Mouse (Mus musculus): ENCODE data around the gene Mrrf.
"Not testable (repeated sequence)": the region's sequence is repeated elsewhere in the genome, so short reads cannot be mapped to it uniquely, and the experiment has no call there.

The Mrrf gene

DNA sequence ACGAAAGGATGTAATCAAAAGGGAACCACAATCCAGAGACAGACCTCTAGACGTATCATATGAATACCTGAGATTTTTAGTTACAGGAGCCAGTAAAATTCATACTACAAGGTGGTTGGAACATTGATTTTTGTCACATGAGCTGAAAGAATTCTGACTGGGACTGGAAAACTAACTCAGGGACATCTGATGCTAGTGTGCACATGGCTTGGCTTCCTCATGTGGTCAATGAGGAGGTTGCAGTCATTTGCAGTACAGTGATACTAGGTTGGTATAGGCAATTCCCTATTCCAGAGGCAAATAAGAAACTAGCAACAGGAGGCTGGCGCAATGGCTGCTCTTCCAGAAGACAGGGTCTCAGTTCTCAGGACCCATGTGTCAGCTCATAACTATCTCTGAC is 23.6 kb upstream of the Mrrf start:
- in situ Hi-C loops (cut with MboI; ENCODE audit: low pct_unique_long_range_greater_than_20kb in 1 of 2, low sequenced_read_pairs in 2 of 2, unreplicated experiment in 1 of 2): no loop called here

DNA sequence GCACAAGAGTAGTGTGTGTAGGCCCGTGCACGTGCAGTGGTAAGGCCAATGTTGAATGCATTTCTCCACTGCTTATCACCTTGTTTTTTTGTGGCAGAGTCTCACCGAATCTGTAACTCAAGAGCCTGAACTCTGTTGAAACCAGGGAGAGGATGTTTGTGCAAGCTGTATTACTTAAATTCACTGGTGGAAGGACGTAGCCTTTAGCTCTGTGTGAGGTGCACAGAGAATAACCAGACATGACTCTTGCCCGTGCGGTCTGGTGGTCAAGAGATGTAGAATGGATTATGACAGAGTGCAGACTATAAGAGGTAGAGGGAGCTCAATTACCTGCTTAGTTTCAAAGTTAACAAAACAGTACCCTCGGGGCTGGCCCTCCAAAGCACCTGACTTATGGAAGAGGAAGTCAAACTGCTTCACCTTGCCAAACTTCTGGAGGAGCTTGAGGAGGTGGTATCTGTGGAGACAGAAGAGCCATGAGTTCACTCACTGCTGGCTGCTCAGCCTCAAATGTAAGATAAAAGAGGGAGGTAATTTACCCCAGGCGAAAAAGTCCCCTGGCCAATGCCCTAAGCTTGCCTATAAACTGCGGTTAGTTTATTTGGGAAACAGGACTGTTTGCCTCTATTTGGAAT is 9.3 kb upstream of the Mrrf start:
- in situ Hi-C loops (cut with MboI; ENCODE audit: low pct_unique_long_range_greater_than_20kb in 1 of 2, low sequenced_read_pairs in 2 of 2, unreplicated experiment in 1 of 2): no loop called here

DNA sequence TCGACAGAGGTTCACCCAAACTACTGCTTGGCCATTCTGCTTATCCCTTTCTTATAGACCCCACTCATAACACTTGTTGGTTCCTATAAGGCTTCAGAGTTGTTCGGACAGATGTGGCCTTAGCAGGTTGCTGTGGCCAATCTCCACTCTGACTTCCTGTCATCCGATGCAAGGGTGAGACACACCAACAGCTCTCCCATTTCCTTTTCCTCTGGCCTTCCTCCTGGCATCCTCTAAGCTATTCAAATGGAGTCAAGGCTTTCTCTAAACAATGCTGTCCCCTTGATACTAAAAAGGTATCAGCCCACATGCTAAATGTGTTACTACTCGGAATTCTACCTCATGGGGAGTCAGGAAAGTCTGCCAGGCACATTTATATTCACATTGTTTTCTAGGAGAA is 8.2 kb upstream of the Mrrf start:
- in situ Hi-C loops (cut with MboI; ENCODE audit: low pct_unique_long_range_greater_than_20kb in 1 of 2, low sequenced_read_pairs in 2 of 2, unreplicated experiment in 1 of 2): no loop called here

DNA sequence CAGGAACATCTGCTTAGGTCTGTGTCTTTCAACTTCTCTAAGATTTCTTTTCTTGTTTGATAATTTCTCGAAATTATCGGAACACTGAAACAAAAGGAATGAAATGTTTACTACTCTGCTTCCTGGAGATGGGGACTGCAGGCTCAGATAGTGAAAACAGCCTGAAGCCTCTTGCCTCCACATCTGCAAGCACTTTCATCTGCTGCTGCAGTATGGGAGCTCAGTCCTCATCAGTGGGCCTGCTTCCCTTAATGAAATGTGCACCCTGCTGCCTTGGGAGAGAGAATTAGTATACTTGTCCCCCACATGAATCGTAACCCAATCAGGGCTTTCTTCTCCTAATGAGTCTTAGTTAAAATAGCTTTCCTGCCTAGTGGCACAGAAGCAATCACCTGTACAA is 7.1 kb upstream of the Mrrf start:
- in situ Hi-C loops (cut with MboI; ENCODE audit: low pct_unique_long_range_greater_than_20kb in 1 of 2, low sequenced_read_pairs in 2 of 2, unreplicated experiment in 1 of 2): no loop called here

DNA sequence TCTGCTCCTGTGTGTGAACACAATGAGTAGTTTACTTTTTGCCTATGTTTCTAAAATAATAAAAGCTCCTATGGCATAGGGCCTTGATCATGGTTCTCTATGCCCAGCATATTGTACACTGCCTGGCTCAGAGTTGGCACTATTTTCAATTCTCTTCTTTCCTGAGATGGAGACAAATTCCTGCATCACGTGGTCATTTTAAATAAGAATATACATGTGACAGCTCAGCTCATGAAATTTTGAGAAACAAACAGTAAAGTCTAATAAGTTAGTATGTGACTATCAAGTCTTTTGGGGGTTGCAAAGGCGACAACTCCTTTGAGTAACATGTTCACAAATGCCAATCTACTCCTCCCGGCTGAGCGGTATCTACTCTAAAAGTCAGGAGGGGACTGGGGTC is 302 bp upstream of the Mrrf start:
- in situ Hi-C loops (cut with MboI; ENCODE audit: low pct_unique_long_range_greater_than_20kb in 1 of 2, low sequenced_read_pairs in 2 of 2, unreplicated experiment in 1 of 2): no loop called here

DNA sequence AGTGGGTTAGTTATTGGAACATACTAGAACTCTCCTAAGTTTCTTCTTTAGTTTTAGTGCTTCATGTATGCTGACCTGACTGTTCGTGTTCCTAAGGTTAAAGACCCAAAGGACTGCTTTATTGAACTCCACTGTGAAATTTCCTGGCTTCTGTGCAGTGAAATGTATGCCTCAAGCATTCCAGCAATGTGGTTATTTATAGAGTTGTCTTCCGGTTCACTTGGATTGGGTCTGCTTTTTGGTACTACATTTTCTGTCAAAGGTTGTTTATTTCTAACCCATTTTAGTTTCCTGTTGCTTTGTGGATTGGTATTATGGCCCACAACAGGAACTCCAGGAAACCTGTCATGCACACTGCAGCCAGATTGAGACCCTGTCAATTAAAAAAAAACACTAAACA is 2.9 kb downstream of the Mrrf start:
- in situ Hi-C loops (cut with MboI; ENCODE audit: low pct_unique_long_range_greater_than_20kb in 1 of 2, low sequenced_read_pairs in 2 of 2, unreplicated experiment in 1 of 2): no loop called here

DNA sequence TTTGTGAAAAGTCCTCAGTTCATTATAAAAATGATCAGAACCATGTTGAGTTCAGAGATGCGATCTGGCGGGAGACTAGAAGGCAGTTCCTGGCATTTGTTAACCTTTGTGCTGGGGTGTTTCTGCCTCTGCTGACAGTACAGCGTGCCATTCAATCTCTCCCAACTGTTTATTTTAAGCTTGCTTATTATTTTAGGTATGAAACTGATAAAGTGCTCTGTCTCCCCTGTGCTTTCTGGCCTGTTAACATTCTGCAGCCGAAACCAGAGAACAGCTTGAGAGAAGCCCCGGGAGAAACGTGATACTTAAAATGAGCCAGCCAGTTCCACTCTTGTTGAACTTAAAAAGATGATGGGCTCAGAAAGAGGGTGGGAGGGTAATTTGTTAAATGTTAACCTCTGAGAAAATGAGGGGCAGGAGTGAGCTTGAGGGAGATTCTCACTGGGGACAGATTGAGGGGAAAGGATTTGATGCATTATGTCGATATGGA is 12.7 kb downstream of the Mrrf start:
- in situ Hi-C loops (cut with MboI; ENCODE audit: low pct_unique_long_range_greater_than_20kb in 1 of 2, low sequenced_read_pairs in 2 of 2, unreplicated experiment in 1 of 2): no loop called here

DNA sequence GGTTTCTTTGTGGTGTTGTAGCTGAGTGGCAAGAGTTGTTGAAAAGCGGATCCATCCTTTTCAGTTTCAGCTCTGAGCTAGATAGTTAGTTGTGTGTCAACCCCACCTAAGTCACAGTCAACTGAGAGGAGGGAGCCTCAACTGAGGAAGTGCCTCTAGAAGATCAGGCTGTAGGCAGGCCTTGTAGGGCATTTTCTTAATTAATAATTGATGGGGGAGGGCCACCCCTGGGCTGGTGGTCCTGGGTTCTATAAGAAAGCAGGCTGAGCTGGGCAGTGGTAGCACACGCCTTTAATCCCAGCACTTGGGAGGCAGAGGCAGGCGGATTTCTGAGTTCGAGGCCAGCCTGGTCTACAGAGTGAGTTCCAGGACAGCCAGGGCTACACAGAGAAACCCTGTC is 16.2 kb downstream of the Mrrf start:
- in situ Hi-C loops (cut with MboI; ENCODE audit: low pct_unique_long_range_greater_than_20kb in 1 of 2, low sequenced_read_pairs in 2 of 2, unreplicated experiment in 1 of 2): not testable (repeated sequence)

DNA sequence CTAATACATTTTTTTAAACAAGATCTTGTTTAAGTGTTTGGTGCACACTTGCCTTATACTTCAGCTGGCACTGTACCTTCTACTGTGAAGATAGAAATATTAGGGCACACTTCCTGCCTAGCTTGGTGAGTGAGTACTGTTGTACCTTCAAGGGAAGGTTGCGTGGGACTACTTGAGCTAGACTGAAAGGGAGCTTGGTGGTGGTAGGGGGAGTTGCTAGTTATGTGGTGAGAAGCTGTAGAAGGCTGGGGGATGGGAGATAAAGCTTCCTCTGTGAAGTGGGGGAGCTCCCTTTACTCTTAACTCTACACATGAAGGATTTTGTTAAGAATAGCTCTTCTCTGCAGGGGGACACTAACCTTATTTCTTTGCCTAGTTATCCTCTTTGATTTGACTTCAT is 21.3 kb downstream of the Mrrf start:
- in situ Hi-C loops (cut with MboI; ENCODE audit: low pct_unique_long_range_greater_than_20kb in 1 of 2, low sequenced_read_pairs in 2 of 2, unreplicated experiment in 1 of 2): no loop called here

DNA sequence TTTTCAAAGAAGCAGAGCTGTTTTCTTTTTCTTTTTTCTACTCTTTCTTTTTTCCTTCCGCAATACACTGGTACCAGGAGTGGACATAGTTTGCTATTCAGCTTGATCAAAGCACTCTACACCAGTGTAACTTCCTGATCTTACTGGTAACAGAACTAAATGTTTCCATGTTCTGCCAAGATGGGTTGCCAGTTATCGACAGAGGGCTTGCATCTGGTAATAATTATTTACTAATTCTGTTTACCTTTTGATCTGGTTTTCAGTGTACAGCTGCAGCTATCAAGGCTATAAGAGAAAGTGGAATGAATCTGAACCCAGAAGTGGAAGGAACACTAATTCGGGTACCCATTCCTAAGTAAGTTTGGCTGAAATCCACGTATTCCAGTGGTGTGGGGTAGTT is 23.1 kb downstream of the Mrrf start:
- in situ Hi-C loops (cut with MboI; ENCODE audit: low pct_unique_long_range_greater_than_20kb in 1 of 2, low sequenced_read_pairs in 2 of 2, unreplicated experiment in 1 of 2): no loop called here

DNA sequence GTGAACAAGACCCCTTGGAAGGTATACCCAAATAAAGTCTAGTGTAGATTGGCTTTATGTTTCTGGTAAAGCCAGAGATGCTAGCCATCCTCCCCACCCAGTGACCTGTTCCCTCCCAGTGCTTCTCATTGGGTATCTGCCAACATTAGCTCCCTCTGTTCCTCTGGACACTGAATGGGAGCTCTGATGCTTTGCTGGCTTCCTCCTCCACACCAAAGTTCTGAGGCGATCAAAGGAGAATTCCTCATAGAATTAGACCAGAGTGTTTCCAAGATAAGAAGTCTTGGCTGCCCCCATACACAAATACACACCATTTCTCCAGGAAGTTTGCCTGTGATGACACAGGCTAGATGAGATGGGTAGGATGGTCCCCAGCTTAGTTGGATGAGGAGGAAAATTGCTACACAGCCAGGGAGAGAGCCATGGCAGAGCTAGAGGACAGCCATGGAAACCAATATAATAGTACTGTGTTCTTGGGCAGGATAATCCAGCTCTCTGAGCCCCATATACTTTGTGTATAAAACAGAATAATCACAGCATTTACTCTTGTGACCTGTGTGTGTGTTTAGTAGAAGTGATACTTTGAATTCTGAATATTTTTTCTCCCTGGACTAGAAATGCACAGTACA is 31.9 kb downstream of the Mrrf start:
- in situ Hi-C loops (cut with MboI; ENCODE audit: low pct_unique_long_range_greater_than_20kb in 1 of 2, low sequenced_read_pairs in 2 of 2, unreplicated experiment in 1 of 2): no loop called here

DNA sequence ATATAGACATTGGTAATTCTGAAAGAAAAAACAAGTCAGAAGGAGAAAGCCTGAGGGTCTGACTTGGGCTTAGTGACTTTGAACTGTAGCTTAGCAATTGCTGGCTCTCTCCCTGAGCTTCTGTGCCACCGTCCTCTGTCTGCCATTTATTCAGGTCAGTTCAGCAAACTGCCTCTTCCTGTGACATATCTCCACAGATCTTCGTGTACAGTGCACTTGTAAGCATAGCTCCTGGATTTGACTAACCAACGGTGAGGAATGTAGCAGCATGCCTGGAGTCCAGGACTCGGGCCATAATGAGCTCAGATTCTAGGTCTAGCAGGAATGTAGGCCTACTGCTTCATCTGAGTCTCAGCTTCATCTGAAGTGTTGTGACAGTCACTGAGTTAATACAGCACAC is 33.0 kb downstream of the Mrrf start:
- in situ Hi-C loops (cut with MboI; ENCODE audit: low pct_unique_long_range_greater_than_20kb in 1 of 2, low sequenced_read_pairs in 2 of 2, unreplicated experiment in 1 of 2): no loop called here

DNA sequence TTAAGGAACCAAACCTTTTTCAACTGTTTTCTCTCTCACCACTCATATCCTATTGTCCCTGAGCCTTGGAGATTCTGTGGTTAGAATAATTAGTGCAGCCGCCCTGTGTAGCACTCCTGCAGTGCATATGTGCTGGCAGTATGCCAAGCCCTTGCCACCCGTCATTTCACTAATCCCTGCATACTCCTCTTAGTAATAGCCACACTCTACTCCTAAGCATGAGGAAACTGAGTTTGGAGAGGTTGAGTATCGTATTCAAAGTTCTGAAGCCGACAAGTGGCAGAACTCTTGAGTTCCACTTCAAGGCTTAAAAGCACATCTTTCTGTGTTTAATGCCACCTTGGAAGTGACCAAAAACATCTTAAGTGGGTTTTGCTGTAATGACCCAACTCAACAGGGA is 35.9 kb downstream of the Mrrf start:
- in situ Hi-C loops (cut with MboI; ENCODE audit: low pct_unique_long_range_greater_than_20kb in 1 of 2, low sequenced_read_pairs in 2 of 2, unreplicated experiment in 1 of 2): no loop called here

DNA sequence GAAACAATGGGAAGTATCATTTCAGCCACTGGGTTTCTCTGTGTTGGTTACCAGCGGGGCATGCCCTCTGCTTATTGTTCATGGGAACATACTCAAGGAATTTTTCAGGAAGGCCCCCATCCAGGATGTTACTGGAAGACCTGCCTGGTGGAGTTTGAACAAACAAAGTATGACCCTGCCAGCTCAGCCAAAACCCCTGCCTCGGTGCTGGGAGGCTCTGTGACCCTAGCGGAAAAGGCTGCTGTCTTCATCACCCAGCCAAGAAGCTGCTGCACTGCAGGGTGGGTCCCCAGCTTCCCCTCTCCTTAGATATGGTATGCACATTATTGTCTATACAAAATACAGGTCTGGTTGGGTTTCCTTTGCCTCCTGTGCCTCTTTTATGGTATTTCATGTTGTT is 36.4 kb downstream of the Mrrf start:
- in situ Hi-C loops (cut with MboI; ENCODE audit: low pct_unique_long_range_greater_than_20kb in 1 of 2, low sequenced_read_pairs in 2 of 2, unreplicated experiment in 1 of 2): no loop called here

DNA sequence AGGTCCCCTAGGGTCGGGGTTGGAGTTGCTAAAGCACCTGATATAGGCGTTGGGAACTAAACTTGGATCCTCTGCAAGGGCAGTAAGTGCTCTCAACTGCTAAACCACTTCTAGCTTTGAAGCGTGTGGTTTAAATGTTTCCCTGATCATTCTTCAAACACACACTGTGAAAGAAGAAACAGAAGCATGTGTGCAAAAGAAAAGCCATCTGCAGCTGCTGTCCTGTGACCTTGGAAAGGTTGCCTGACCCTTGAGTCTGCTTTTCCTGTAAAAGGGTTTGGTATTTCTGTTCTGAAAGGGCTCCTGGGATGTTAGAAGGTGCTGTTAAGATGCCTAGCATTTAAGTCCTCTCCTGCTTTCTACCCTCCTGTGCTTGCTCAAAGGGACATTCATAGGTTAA is 43.3 kb downstream of the Mrrf start:
- in situ Hi-C loops (cut with MboI; ENCODE audit: low pct_unique_long_range_greater_than_20kb in 1 of 2, low sequenced_read_pairs in 2 of 2, unreplicated experiment in 1 of 2): no loop called here

DNA sequence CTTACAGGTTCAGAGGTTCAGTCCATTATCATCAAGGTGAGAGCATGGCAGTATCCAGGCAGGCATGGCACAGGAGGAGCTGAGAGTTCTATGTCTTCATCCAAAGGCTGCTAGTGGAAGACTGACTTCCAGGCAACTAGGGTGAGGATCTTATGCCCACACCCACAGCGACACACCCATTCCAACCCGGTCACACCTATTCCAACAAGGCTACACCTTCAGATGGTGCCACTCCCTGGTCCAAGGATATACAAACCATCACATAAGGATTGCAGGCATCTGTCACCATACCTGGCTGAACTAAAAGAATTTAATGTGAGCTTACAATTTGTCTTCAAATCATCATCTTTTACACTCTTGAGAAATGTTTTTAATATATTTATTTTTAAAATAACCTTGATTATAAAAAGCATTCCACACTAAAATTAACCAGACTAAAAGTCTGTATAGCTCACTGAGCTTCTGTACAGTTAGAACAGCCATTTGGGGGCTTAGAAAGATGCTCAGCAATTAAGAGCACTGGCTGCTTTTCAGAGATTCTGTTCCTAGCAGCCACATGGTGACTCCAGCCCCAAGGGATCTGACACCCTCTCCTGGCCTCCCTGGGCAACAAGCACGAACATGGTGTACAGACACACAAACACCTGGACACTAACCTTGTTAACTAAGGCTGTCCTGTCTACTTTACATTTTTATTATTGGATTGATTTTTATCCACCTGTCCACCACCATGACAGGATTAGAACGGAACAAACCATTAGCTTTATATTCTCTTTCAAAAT is 45.6 kb downstream of the Mrrf start:
- in situ Hi-C loops (cut with MboI; ENCODE audit: low pct_unique_long_range_greater_than_20kb in 1 of 2, low sequenced_read_pairs in 2 of 2, unreplicated experiment in 1 of 2): not testable (repeated sequence)

DNA sequence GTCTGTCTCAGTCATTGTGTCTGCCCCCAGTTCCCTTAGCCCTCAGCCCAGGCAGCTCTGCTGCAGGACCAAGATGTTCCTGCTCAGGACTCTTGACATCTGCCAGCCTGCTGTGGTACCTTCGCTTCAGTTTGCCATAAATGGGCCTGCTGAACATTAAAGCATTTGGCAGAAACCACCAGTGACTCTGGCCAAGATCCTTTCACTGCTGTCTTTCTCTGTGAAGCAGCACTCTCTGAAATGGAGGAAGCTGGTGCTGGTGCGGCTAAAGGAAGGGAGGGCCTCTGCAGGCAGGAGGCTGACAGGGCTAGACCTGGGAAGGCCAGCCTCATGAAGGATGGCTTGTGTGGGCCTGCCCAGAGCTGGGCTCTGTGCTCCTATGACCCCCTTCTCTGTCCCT is 47.1 kb downstream of the Mrrf start:
- in situ Hi-C loops (cut with MboI; ENCODE audit: low pct_unique_long_range_greater_than_20kb in 1 of 2, low sequenced_read_pairs in 2 of 2, unreplicated experiment in 1 of 2): no loop called here

DNA sequence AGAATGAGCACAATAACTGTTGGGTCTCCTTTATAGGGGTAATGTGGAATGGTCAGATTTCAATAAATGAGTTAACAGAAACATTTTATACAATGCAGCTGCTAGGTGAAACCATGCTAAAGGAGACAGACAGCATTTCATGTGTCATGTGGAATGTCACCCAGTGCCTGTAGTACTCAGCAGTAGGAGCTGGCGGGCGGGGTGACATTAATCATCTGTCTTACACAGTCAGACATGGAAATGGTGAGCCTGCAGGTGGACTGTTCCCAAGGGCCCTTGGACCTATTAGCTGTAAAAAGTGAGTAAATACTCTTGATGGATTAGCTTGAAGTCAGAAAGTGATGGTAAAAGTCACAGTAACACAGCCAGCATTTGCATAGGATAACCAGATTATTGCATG is 48.0 kb downstream of the Mrrf start:
- in situ Hi-C loops (cut with MboI; ENCODE audit: low pct_unique_long_range_greater_than_20kb in 1 of 2, low sequenced_read_pairs in 2 of 2, unreplicated experiment in 1 of 2): no loop called here

DNA sequence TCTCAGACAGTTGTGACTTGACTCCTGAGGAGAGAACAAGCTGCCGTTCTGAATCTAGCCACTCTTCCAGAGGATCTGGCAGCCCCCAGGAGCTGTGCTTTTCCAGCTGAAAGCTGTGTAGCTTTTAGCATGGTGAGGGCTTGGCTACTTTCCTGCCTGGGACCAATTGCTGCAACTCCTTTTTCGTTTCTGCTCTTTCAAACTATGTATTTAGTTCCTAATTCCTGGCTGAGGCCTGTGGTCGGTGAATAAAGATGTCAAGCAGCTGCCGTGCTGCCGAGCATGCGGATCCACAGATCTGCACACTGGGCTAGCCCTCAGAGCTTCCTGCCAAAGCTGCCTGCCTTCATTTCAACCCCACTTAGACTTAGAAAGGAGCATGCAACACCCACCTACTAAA is 48.7 kb downstream of the Mrrf start:
- in situ Hi-C loops (cut with MboI; ENCODE audit: low pct_unique_long_range_greater_than_20kb in 1 of 2, low sequenced_read_pairs in 2 of 2, unreplicated experiment in 1 of 2): no loop called here

DNA sequence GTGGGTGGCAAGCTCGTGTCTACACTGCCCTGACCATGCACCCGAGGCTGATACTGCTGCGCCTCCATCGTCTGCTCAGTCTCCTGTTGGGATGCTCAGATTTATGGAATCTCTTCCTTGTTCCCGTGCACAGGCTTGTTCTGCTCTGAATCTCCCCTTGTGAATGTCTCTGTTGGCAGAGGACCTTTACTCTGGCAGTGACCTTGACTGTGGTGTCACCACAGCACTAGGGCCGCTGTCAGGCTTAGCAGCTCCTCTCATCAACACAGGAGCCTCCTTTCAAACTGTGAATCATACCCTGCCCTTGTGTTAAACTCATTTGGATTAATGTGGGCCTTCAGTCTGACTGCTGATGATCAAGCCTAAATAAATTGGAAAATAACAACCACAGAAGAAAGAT is 53.0 kb downstream of the Mrrf start:
- in situ Hi-C loops (cut with MboI; ENCODE audit: low pct_unique_long_range_greater_than_20kb in 1 of 2, low sequenced_read_pairs in 2 of 2, unreplicated experiment in 1 of 2): not testable (repeated sequence)

All from mouse embryonic stem cell (cell line).